Mouse (Mus musculus): Measurements from ENCODE around the gene Tlx1.

- TF ChIP-seq CTCF (IDR thresholded peaks at IDR 0.05; ENCODE audit: low read depth): no peak
- TF ChIP-seq EP300 (IDR thresholded peaks at IDR 0.05; ENCODE audit: low read depth): no peak
These were observed 20.0 kb downstream of the Tlx1 start for GRCm38 (mm10) chr19:45170451-45170850.
